18 mouse cellular contexts compared by ENCODE assay signal in genomic region chr19:21568528-21569185, GRCm38 (mm10).
DNase-seq lines count a peak whose midpoint lies in the region; ATAC-seq and TF ChIP-seq lines count a peak whose summit lies in the region.
"Had no signal": no experiment of that assay in that cellular context is flagged by ENCODE, and none has a peak within 500 bp of the region (broad histone marks: within the 10 kb centered on the region; RNA-seq: fewer than 3 reads in every experiment).

No protein-coding gene starts in this region.

- peaks cover 16% of the 10 kb centered on the region for H3K36me3 ChIP-seq in megakaryocyte, embryonic 14.5 days (replicated peaks; ENCODE audit: low read length)
- H3K36me3 ChIP-seq in liver, embryonic 14.5 days (replicated peaks; ENCODE audit: control insufficient read depth, insufficient read depth, low read depth), result no peaks in the 10 kb centered on the region
- H3K36me3 ChIP-seq in forebrain, embryonic 14.5 days (ENCODE audit: control insufficient read depth, insufficient read depth, low read length), result no peaks in the 10 kb centered on the region
- H3K36me3 ChIP-seq: hindbrain, embryonic 12.5 days; lung, embryonic 15.5 days; midbrain, embryonic 10.5 days; stomach, embryonic 15.5 days had no signal

- peak overlapping the region; percentile 64 for H3K27ac ChIP-seq in liver, embryonic 14.5 days
- no peak overlapping the region for H3K27ac ChIP-seq in forebrain, embryonic 14.5 days (ENCODE audit: low read depth, low read length)
- H3K27ac ChIP-seq: hindbrain, embryonic 12.5 days; kidney, postnatal 0 days; lung, embryonic 15.5 days; midbrain, embryonic 10.5 days; stomach, embryonic 15.5 days had no signal

- no peak for TF ChIP-seq EP300 in liver, embryonic 14.5 days (IDR thresholded peaks at IDR 0.05; ENCODE audit: low read depth)

- H3K4me1 ChIP-seq in megakaryocyte, embryonic 14.5 days, result peaks cover 88% of the 10 kb centered on the region
- H3K4me1 ChIP-seq in liver, embryonic 14.5 days (replicated peaks; ENCODE audit: control insufficient read depth in 2 of 2, insufficient read depth in 2 of 2, low read length in 1 of 2), result peaks cover 0 to 20% of the 10 kb centered on the region in 2 experiments; a peak in 2 of 4 replicates
- H3K4me1 ChIP-seq in forebrain, embryonic 14.5 days (ENCODE audit: control insufficient read depth, insufficient read depth, low read length), result no peaks in the 10 kb centered on the region
- H3K4me1 ChIP-seq: hindbrain, embryonic 12.5 days had no signal

- 32% methylated on average over 3 of the region's 3 CpGs for WGBS in liver, embryonic 14.5 days (ENCODE audit: insufficient replicate concordance)
- WGBS in forebrain, embryonic 14.5 days, result 79% methylated on average over 3 of the region's 3 CpGs

- H3K4me2 ChIP-seq in liver, embryonic 14.5 days (ENCODE audit: low read depth), result peak overlapping the region; percentile 52
- H3K4me2 ChIP-seq in forebrain, embryonic 14.5 days (ENCODE audit: low read length), result no peak overlapping the region
- H3K4me2 ChIP-seq: hindbrain, embryonic 12.5 days; lung, embryonic 15.5 days; stomach, embryonic 15.5 days had no signal

- no peaks in the 10 kb centered on the region for H3K27me3 ChIP-seq in megakaryocyte, embryonic 14.5 days (replicated peaks)
- no peaks in the 10 kb centered on the region for H3K27me3 ChIP-seq in liver, embryonic 14.5 days (ENCODE audit: control insufficient read depth, insufficient read depth, low read length)
- no peaks in the 10 kb centered on the region for H3K27me3 ChIP-seq in forebrain, embryonic 14.5 days (replicated peaks; ENCODE audit: control insufficient read depth, insufficient read depth, low read length)
- H3K27me3 ChIP-seq: hindbrain, embryonic 12.5 days; lung, embryonic 15.5 days; stomach, embryonic 15.5 days had no signal

- no peak for ATAC-seq in megakaryocyte, adult 5-6 weeks (ENCODE audit: poor library complexity, severe bottlenecking)
- peak; percentile 87 for ATAC-seq in liver, embryonic 14.5 days (ENCODE audit: insufficient read depth)
- ATAC-seq in forebrain, embryonic 14.5 days, result no peak

- peak overlapping the region; percentile 40 for H3K9ac ChIP-seq in liver, embryonic 14.5 days (replicated peaks)
- no peak overlapping the region for H3K9ac ChIP-seq in forebrain, embryonic 14.5 days (ENCODE audit: low read length)
- H3K9ac ChIP-seq: hindbrain, embryonic 12.5 days; lung, embryonic 15.5 days; stomach, embryonic 15.5 days had no signal

- peaks cover 6% of the 10 kb centered on the region for H3K9me3 ChIP-seq in megakaryocyte, embryonic 14.5 days
- no peaks in the 10 kb centered on the region for H3K9me3 ChIP-seq in liver, embryonic 14.5 days (ENCODE audit: control insufficient read depth, low read length)
- H3K9me3 ChIP-seq in forebrain, embryonic 14.5 days (replicated peaks; ENCODE audit: control insufficient read depth, low read length), result no peaks in the 10 kb centered on the region
- H3K9me3 ChIP-seq: hindbrain, embryonic 12.5 days; lung, embryonic 15.5 days; midbrain, embryonic 10.5 days; stomach, embryonic 15.5 days had no signal

- no peak for TF ChIP-seq CTCF in liver, embryonic 14.5 days (IDR thresholded peaks at IDR 0.05; ENCODE audit: low read depth)

- H3K4me3 ChIP-seq in megakaryocyte, embryonic 14.5 days (replicated peaks), result peak overlapping the region; percentile 48
- H3K4me3 ChIP-seq in liver, embryonic 14.5 days (ENCODE audit: insufficient read depth in 1 of 2, low read depth in 2 of 2, low read length in 2 of 2), result peak overlapping the region; percentile 31
- no peak overlapping the region for H3K4me3 ChIP-seq in forebrain, embryonic 14.5 days (ENCODE audit: low read depth, low read length)
- H3K4me3 ChIP-seq: hindbrain, embryonic 12.5 days; lung, embryonic 15.5 days; midbrain, embryonic 10.5 days; stomach, embryonic 15.5 days had no signal

- DNase-seq in c-Kit-positive CD71-positive TER-119-positive erythroid progenitor cells, embryonic 14.5 days (ENCODE audit: low spot score), result peak; percentile 15
- peak; percentile 6 to 36 (median 9) for DNase-seq in liver, embryonic 14.5 days (ENCODE audit: low read depth in 3 of 3, low spot score in 3 of 3)
- DNase-seq in spleen, postnatal 4 days (ENCODE audit: low spot score in 2 of 2), result peak; percentile 24 to 60
- no peak for DNase-seq in urinary bladder, postnatal 36 days (ENCODE audit: low spot score in 2 of 2)
- DNase-seq in layer of hippocampus, adult 18-20 months (ENCODE audit: low spot score in 2 of 2), result no peak
- no peak for DNase-seq in forebrain, embryonic 14.5 days (ENCODE audit: low spot score)
- DNase-seq: adrenal gland, adult 8-10 months; cerebellum, postnatal 14 days; gastrocnemius, postnatal 14 days; left cerebral cortex, postnatal 4 days; thymus, postnatal 14 days had no signal

Comparison
In these comparisons a context has a peak if more than half of its experiments do, and no peak if none do; other contexts are left out.
1. DNase-seq: peak in c-Kit-positive CD71-positive TER-119-positive erythroid progenitor cells, embryonic 14.5 days (single experiment), liver, embryonic 14.5 days (3 of 3) and spleen, postnatal 4 days (2 of 2); none in urinary bladder, postnatal 36 days (0 of 2), layer of hippocampus, adult 18-20 months (0 of 2) and forebrain, embryonic 14.5 days (single experiment).